Mouse (Mus musculus) embryonic fibroblast, embryonic 13.5 days (primary cell): ENCODE results near the gene Pth2r. TPM values are rescaled to one million over a fixed set of nuclear protein-coding genes. Genes with fewer than 3 reads are reported as not detected.
A peak's percentile ranks its signal among the peaks of the same experiment; 100 is the strongest.

ENCODE experiments used
- H3K27ac ChIP-seq: 2 replicates; pipeline ENCODE4 v1.5.1; 2012; ENCODE audit warnings: low read length, control low read depth, inconsistent platforms; ENCODE audit not compliant: insufficient read depth
- H3K4me1 ChIP-seq: 2 replicates; pipeline ENCODE4 v1.6.1; 2011; ENCODE audit warnings: low read length; ENCODE audit not compliant: control insufficient read depth, insufficient read depth
- H3K4me3 ChIP-seq: 2 replicates; pipeline ENCODE4 v1.5.1; 2011; ENCODE audit warnings: mild to moderate bottlenecking, control low read depth, low read length; ENCODE audit not compliant: insufficient read depth
- CTCF ChIP-seq: IDR thresholded peaks from 2 replicates; pipeline ENCODE4 v1.5.1; 2011; ENCODE audit warnings: mild to moderate bottlenecking, control low read depth, low read length, moderate library complexity, borderline replicate concordance; ENCODE audit not compliant: insufficient read depth
- POLR2A ChIP-seq: IDR thresholded peaks from 2 replicates; pipeline ENCODE4 v1.6.1; 2011; ENCODE audit warnings: low read depth, mild to moderate bottlenecking, control low read depth, low read length, moderate library complexity
- polyA plus RNA-seq: library from polyadenylated mRNA; stranded (reverse); fragments of >200 nt; gene quantifications from 2 replicates; pipeline ENCODE4 v1.2.4, GENCODE M21; 2011; ENCODE audit warnings: low read depth; ENCODE audit not compliant: missing spikeins, insufficient read length

Pth2r gene
- polyA plus RNA-seq, 1 experiment: not detected

DNA sequence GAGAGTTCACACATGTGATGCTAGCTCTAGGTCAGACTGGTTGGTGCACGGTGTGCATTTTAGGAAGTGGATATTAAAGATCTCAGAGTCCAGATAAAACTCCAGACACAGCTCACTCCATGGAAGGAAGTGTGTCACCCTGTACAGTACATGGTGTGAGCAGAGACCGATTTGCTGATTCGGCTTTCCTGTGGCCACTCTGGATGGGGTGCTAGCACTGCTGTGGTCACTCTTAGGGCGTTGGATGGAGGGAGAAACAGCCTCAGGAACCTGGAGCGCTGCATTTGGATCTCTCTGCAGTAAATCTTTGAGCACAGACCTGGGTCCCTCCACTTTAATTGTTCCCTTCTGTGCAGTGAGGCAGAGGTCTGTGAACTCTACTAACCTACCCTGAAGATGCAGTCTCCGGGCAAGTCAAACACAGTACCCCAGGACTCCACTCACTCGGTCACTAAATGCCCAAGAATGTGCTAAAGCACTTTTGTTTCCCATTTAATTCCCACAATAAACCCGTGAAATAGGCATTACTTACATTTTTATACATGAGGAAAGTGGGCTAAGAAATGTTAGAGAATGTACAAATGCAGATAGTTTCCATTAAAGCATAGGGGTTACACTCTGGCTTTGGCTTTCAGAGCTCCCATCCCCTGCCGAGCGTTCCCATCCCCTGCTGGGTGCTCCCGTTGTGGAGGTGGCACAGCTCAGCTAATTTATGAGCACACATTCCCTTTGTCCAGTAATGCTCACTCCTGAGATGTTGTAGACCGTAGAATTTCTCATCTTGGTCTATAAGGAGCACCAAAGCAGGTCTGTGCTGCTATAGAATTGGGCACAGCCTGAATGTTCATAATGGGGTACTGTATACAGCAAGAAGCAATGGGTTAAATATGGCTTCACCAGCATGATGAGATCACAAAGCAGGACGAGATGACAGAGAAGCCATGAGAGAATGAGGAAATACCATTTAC is 32.5 kb downstream of the Pth2r start:
- H3K4me3 ChIP-seq: no peak overlapping the region
- no peak overlapping the region for H3K27ac ChIP-seq
- H3K4me1 ChIP-seq: no peaks in the 10 kb centered on the region
- TF ChIP-seq CTCF: no peak
- no peak for TF ChIP-seq POLR2A

DNA sequence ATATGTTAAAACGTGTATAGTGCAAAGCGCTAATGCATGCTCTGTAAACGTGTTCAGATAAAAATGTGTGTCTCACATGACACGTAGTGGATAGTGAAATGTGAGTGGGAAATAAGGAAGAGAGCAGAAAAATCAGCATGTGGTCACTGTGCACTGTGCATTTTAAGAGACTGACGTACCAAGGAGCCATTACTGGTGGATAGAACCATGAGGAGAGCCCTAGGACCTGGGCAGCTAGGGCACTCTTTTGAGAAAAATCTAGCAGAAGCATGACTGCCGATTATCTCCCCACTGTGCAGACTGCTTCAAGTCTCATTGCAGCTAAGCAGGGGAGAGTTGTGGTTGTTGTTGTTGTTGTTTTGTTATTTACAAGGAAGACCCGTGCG is 33.2 kb downstream of the Pth2r start:
- H3K27ac ChIP-seq: no peak overlapping the region
- no peak overlapping the region for H3K4me3 ChIP-seq
- TF ChIP-seq POLR2A (no peak), CTCF (no peak)
- no peaks in the 10 kb centered on the region for H3K4me1 ChIP-seq

DNA sequence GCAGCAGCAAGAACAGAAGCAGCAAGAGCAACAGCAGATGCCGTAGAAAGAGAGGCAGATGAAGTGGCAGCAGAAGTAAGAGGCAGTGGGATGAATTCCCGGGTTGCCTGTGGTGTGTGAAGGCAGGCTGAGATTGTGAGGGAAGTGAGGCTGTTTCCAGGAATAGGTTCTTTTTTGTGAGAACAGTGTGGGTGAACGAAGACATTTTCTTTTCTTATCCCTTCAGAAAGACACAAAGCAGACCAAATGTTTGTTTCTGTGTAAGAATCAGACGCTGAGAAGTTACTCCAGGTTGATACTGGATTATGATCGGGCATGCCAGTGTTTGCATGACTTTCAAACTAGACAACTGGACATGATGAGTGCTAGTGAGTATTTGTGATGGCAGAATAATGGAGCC is 52.2 kb downstream of the Pth2r start:
- no peak overlapping the region for H3K4me3 ChIP-seq
- no peaks in the 10 kb centered on the region; the same call in 1 of the 2 replicates for H3K4me1 ChIP-seq
- TF ChIP-seq CTCF (no peak), POLR2A (no peak)
- H3K27ac ChIP-seq: no peak overlapping the region

DNA sequence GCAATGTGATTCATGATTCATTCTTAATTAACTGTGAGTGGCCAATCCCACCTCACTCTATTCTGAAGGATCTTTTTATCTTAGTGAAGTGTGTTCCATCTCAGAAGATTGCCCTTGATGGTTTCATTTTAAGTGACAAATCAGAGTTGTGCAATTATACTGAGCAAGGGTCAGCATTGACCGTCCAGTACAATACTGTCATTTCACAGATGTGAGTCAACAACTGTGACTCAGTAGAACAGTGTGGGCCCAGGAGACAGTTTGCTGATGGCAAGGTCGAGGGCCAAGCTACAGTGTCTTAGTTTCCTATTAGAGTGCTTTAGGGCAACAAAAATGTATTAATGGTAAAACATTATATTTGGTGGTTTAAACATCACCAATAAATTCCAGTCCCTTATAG is 55.9 kb downstream of the Pth2r start:
- TF ChIP-seq CTCF (no peak), POLR2A (no peak)
- no peak overlapping the region for H3K4me3 ChIP-seq
- no peak overlapping the region for H3K27ac ChIP-seq
- H3K4me1 ChIP-seq: no peaks in the 10 kb centered on the region; the same call in 1 of the 2 replicates

DNA sequence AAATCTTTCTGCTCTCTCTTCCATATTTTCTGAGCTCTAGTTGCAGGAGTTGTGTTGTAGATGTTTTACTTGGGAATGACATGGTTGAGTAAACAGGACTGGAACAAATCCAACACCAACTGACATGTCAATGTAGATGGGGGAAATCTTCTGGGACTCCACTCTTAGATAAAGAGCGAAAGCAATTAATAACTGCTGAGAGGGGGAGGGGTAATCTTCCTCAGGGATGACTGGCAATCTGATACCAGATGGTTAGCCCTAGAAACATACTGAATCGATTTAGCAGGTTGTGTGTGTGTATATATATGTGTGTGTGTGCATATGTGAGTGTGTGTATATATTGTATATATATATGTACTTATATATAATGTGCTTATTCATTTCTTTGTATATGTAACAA is 58.4 kb downstream of the Pth2r start:
- Histone ChIP-seq H3K4me1 (no peaks in the 10 kb centered on the region; the same call in 1 of the 2 replicates), H3K4me3 (no peak overlapping the region), H3K27ac (no peak overlapping the region)
- TF ChIP-seq CTCF (no peak), POLR2A (no peak)

DNA sequence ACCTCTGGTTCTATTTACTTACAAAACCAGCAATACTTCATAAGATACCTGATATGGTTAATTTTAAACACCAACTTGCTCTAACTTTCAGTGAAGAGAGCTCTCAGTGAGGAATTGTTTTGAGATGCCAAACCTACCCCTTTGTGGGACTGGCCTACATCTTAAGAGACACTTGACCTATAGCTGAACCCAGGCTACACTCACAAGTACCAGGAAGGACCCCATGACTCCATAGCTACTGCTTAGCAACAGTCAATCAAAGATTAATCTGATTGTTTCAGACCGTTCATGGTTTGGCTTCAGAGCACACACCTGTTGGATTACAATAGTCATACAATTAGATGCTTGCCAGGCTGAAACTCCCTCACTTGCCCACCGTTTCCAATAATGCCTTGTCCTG is 71.1 kb downstream of the Pth2r start:
- TF ChIP-seq POLR2A (no peak), CTCF (no peak)
- no peak overlapping the region for H3K27ac ChIP-seq
- 0 out of 2 replicates have a peak, but pooled peaks cover 2% of the 10 kb centered on the region for H3K4me1 ChIP-seq
- no peak overlapping the region for H3K4me3 ChIP-seq

DNA sequence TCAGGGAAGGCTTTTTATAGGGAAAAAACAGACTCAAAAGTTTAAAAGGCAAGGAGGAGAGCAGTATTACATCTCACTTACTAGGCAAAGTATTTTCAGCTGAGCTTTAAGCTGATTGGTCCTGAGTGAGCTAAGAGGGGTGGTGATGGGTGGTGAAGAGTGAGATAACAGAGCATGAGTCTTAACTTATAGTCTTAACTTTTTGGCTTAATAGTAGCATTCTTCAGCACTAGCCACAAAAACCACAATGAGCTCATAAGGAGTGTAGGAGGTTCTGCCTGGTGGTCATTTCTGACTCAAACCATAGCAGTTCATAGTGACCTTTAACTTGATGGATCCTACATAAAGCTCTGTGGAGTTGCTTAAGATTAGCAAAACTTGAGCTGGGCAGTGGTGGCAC is 72.3 kb downstream of the Pth2r start:
- 0 out of 2 replicates have a peak, but pooled peaks cover 2% of the 10 kb centered on the region for H3K4me1 ChIP-seq
- no peak for TF ChIP-seq POLR2A
- no peak overlapping the region for H3K4me3 ChIP-seq
- H3K27ac ChIP-seq: no peak overlapping the region

DNA sequence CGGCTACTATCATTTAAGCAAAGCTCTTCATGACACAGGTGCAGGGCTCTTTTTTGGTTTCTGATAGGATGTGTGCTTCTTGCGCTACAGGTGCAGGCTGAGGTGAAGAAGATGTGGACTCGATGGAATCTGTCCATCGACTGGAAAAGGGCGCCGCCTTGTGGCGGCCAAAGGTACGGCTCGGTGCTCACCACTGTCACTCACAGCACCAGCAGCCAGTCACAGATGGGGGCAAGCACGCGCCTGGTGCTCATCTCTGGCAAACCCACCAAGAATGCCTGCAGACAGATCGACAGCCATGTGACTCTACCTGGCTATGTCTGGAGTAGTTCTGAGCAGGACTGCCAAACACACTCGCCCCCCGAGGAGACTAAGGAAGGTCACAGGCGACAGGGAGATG is 106.5 kb downstream of the Pth2r start:
- H3K4me1 ChIP-seq: peaks cover 5% of the 10 kb centered on the region; the same call in 1 of the 2 replicates
- no peak for TF ChIP-seq POLR2A
- no peak for TF ChIP-seq CTCF
- H3K27ac ChIP-seq: no peak overlapping the region
- no peak overlapping the region for H3K4me3 ChIP-seq

DNA sequence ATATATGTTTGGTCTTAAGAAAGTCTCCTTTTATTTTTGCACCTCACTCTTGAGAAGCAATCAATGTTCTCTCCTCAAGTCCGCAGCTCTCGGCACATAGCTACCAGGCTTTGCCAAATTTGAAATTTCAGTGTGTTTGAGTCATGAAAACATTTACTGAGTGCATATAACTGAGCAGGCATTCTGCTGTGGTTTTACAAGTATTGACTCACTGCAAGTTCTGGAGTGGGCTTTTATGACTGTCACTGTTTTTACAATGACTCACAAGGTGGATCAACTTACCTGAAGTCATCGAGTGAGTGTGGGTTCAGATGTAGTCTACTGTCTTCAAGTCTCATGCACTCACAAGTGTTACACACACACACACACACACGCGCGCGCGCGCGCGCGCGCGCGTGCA is 107.8 kb downstream of the Pth2r start:
- Histone ChIP-seq H3K4me3 (no peak overlapping the region), H3K4me1 (peaks cover 5% of the 10 kb centered on the region; the same call in 1 of the 2 replicates), H3K27ac (peak overlapping the region; percentile 51; the same call in 1 of the 2 replicates)
- no peak for TF ChIP-seq POLR2A
- TF ChIP-seq CTCF: no peak

DNA sequence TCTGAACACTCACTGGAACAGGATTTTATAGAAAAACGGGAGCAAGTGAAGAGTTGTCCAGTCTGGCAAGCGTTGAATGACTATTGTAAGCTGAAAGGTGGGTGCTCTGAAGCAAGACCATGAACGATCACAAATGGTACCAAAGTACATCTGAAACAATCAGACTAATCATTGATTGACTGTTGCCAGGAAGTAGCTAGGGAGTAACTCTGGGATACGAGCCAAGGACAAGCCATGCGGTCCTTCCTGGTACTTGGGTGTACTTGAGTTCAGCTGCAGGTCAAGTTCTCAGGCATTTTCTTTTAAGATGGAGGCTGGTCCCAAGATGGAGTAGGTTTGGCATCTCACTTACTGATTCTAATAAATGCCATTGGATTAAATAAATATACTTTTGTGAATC is 125.6 kb downstream of the Pth2r start:
- Histone ChIP-seq H3K27ac (no peak overlapping the region), H3K4me1 (peaks cover 3% of the 10 kb centered on the region; the same call in 1 of the 2 replicates), H3K4me3 (no peak overlapping the region)
- TF ChIP-seq POLR2A: no peak
- TF ChIP-seq CTCF: no peak
